Mouse (Mus musculus): ENCODE results near the gene Col4a6. TPM values are rescaled to one million over a fixed set of nuclear protein-coding genes. Genes with fewer than 3 reads are reported as not detected.

The Col4a6 gene
- polyA plus RNA-seq, 1 experiment from 2014 or later = 0.33 TPM

DNA sequence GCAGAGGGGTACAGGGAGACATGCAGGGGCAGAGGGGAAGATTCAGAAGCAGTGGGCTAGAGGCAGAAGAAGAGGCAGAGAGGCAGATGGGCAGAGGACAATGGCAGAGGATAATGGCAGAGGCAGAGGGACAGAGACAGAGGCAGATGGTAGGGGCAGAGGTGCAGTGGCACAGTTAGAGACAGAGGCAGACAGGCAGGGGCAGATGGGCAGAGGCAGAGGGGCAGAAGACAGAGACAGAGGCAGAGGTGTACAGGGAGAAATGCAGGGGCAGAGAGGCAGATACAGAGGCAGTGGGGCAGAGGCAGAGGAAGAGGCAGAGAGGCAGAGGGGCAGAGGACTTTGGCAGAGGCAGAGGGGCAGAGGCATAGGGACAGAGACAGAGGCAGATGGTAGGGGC lies 322.7 kb downstream of the Col4a6 start:
- ATAC-seq (ENCODE audit: insufficient number of reproducible peaks, low FRiP score, low TSS enrichment, low read depth) = no peak
- H3K9me3 ChIP-seq (ENCODE audit: control insufficient read depth, low read length) = no peaks in the 10 kb centered on the region
- H3K4me2 ChIP-seq (ENCODE audit: low read depth, severe bottlenecking) = no peak overlapping the region
- no peaks in the 10 kb centered on the region for H3K4me1 ChIP-seq (ENCODE audit: control insufficient read depth, insufficient read depth, low read length)
- H3K27me3 ChIP-seq (ENCODE audit: control insufficient read depth, insufficient read depth, low read length) = peaks cover 28% of the 10 kb centered on the region
- no peaks in the 10 kb centered on the region for H3K36me3 ChIP-seq (ENCODE audit: control insufficient read depth, insufficient read depth, low read length)
- H3K27ac ChIP-seq (replicated peaks; ENCODE audit: low read depth, low read length) = no peak overlapping the region
- no peak overlapping the region for H3K9ac ChIP-seq (ENCODE audit: low read length)
- DNase-seq (ENCODE audit: low spot score) = no peak
- no peak overlapping the region for H3K4me3 ChIP-seq (ENCODE audit: low read depth, low read length)

DNA sequence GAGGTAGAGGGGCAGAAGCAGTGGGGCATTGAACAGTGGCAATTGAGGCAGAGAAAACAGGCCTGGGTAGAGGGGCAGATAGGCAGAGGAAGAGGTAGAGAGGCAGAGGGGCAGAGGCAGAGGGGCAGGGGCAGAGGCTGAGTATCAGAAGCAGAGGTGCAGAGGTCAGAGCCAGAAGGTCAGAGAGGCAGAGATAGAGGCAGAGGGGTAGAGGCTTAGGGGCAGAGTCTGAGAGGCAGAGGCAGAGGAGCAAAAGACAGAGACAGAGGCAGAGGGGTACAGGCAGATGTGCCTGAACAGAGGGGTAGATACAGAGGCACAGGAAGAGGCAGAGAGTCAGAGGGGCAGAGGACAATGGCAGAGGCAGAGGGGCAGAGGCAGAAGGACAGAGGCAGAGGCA lies 323.6 kb downstream of the Col4a6 start:
- no peak for ATAC-seq (ENCODE audit: insufficient number of reproducible peaks, low FRiP score, low TSS enrichment, low read depth)
- H3K27me3 ChIP-seq (ENCODE audit: control insufficient read depth, insufficient read depth, low read length) = peaks cover 25% of the 10 kb centered on the region
- H3K27ac ChIP-seq (replicated peaks; ENCODE audit: low read depth, low read length) = no peak overlapping the region

DNA sequence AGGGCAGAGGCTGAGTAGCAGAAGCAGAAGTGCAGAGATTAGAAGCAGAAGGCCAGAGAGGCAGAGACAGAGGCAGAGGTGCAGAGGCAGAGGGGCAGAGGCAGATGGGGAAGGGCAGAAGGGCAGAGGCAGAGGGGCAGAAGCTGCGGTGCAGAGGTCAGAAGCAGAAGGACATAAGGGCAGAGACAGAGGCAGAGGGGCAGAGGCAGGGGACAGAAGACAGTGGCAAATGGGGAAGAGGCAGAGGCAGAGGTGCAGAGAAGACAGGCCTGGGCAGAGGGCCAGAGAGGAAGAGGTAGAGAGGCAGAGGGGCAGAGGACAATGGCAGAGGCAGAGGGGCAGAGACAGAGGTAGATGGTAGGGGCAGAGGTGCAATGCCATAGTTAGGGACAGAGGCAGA lies 324.2 kb downstream of the Col4a6 start:
- Histone ChIP-seq H3K4me2 (ENCODE audit: low read depth, severe bottlenecking) (no peak overlapping the region), H3K9me3 (ENCODE audit: control insufficient read depth, low read length) (no peaks in the 10 kb centered on the region), H3K9ac (ENCODE audit: low read length) (no peak overlapping the region), H3K4me3 (ENCODE audit: low read depth, low read length) (no peak overlapping the region), H3K27me3 (ENCODE audit: control insufficient read depth, insufficient read depth, low read length) (peaks cover 25% of the 10 kb centered on the region), H3K36me3 (ENCODE audit: control insufficient read depth, insufficient read depth, low read length) (no peaks in the 10 kb centered on the region), H3K27ac (replicated peaks; ENCODE audit: low read depth, low read length) (no peak overlapping the region), H3K4me1 (ENCODE audit: control insufficient read depth, insufficient read depth, low read length) (no peaks in the 10 kb centered on the region)
- ATAC-seq (ENCODE audit: insufficient number of reproducible peaks, low FRiP score, low TSS enrichment, low read depth) = no peak
- WGBS = 43% methylated on average over 1 of the region's 1 CpGs
- DNase-seq (ENCODE audit: low spot score) = no peak

More for the DNA sequence above, 323.6 kb downstream of the Col4a6 start:
- no peak overlapping the region for H3K9ac ChIP-seq (ENCODE audit: low read length)
- H3K36me3 ChIP-seq (ENCODE audit: control insufficient read depth, insufficient read depth, low read length) = no peaks in the 10 kb centered on the region
- no peak for DNase-seq (ENCODE audit: low spot score)
- H3K4me1 ChIP-seq (ENCODE audit: control insufficient read depth, insufficient read depth, low read length) = no peaks in the 10 kb centered on the region
- no peak overlapping the region for H3K4me3 ChIP-seq (ENCODE audit: low read depth, low read length)
- H3K4me2 ChIP-seq (ENCODE audit: low read depth, severe bottlenecking) = no peak overlapping the region
- H3K9me3 ChIP-seq (ENCODE audit: control insufficient read depth, low read length) = no peaks in the 10 kb centered on the region

Other genes starting within 250 kb of the Col4a6 start
- gene Col4a5, start 1.3 kb upstream of the Col4a6 start, polyA plus RNA-seq (2014; fragmentation: Nextera tagmentation; extraction: Ambion mirVana) = 5.7 and 5.8 TPM in 2 replicates

Data from limb, embryonic 11.5 days (tissue).